Mouse (Mus musculus) stomach, postnatal 0 days (tissue): ENCODE measurements around the gene G6pc.

Source experiments
- CTCF ChIP-seq: IDR thresholded peaks from 2 replicates; pipeline ENCODE4 v1.5.1; 2016; ENCODE audit warnings: antibody characterized with exemption, low read depth, mild to moderate bottlenecking, moderate library complexity
- EP300 ChIP-seq: optimal IDR thresholded peaks from 2 replicates; pipeline ENCODE3; 2016; ENCODE audit warnings: antibody characterized with exemption

GRCm38 (mm10) chr11:101326147-101326546 lies 41.2 kb upstream of the G6pc start:
- TF ChIP-seq CTCF (no peak), EP300 (no peak)
